Mouse (Mus musculus) liver, embryonic 15.5 days (tissue): ENCODE data around the gene Clstn2. TPM values are rescaled to one million over a fixed set of nuclear protein-coding genes. Genes with fewer than 3 reads are reported as not detected.

ENCODE experiments used
- ATAC-seq: fragments of 200-750 bp; cut with Nextera tagmentation; 2 replicates; pipeline ENCODE4 v1.8.0; 2017; ENCODE audit warnings: moderate number of reproducible peaks, mild to moderate bottlenecking, moderate library complexity; ENCODE audit not compliant: insufficient read depth
- H3K27ac ChIP-seq: fragments of 300-500 bp; sonication (generic); replicated peaks from 2 replicates; pipeline ENCODE4 v1.5.1; 2015; ENCODE audit warnings: mild to moderate bottlenecking, inconsistent platforms
- H3K27me3 ChIP-seq: fragments of 300-500 bp; sonication (generic); 2 replicates; pipeline ENCODE4 v1.6.1; 2015; ENCODE audit warnings: mild to moderate bottlenecking, inconsistent platforms
- H3K36me3 ChIP-seq: fragments of 300-500 bp; sonication (generic); replicated peaks from 2 replicates; pipeline ENCODE4 v1.6.1; 2015; ENCODE audit warnings: moderate library complexity, mild to moderate bottlenecking, inconsistent platforms
- H3K4me1 ChIP-seq: fragments of 300-500 bp; sonication (generic); replicated peaks from 2 replicates; pipeline ENCODE4 v1.6.1; 2015; ENCODE audit warnings: inconsistent platforms
- H3K4me2 ChIP-seq: fragments of 300-500 bp; sonication (generic); 2 replicates; pipeline ENCODE4 v1.6.1; 2015; ENCODE audit warnings: moderate library complexity, mild to moderate bottlenecking, inconsistent platforms
- H3K4me3 ChIP-seq: fragments of 300-500 bp; sonication (generic); replicated peaks from 2 replicates; pipeline ENCODE4 v1.5.1; 2015; ENCODE audit warnings: mild to moderate bottlenecking, inconsistent platforms
- H3K9ac ChIP-seq: fragments of 300-500 bp; sonication (generic); 2 replicates; pipeline ENCODE4 v1.6.1; 2015; ENCODE audit warnings: moderate library complexity, mild to moderate bottlenecking, inconsistent platforms
- H3K9me3 ChIP-seq: fragments of 300-500 bp; sonication (generic); replicated peaks from 2 replicates; pipeline ENCODE4 v1.6.1; 2016; ENCODE audit warnings: inconsistent platforms
- WGBS: fragments of 180-500 bp; shearing (Covaris S2); methylation state at CpG from one replicate; pipeline ENCODE4 v1.1.7; 2015; ENCODE audit warnings: mixed read lengths; ENCODE audit not compliant: insufficient replicate concordance; 5-methylcytosine and 5-hydroxymethylcytosine counted together
- polyA plus RNA-seq: library from polyadenylated mRNA; unstranded; fragments of >200 nt; fragmentation: Nextera tagmentation; extraction: Ambion mirVana; gene quantifications from 2 replicates; pipeline ENCODE4 v1.2.1, GENCODE M21; 2015

Clstn2 gene
- polyA plus RNA-seq, 1 experiment from 2014 or later: 0.06 TPM

DNA sequence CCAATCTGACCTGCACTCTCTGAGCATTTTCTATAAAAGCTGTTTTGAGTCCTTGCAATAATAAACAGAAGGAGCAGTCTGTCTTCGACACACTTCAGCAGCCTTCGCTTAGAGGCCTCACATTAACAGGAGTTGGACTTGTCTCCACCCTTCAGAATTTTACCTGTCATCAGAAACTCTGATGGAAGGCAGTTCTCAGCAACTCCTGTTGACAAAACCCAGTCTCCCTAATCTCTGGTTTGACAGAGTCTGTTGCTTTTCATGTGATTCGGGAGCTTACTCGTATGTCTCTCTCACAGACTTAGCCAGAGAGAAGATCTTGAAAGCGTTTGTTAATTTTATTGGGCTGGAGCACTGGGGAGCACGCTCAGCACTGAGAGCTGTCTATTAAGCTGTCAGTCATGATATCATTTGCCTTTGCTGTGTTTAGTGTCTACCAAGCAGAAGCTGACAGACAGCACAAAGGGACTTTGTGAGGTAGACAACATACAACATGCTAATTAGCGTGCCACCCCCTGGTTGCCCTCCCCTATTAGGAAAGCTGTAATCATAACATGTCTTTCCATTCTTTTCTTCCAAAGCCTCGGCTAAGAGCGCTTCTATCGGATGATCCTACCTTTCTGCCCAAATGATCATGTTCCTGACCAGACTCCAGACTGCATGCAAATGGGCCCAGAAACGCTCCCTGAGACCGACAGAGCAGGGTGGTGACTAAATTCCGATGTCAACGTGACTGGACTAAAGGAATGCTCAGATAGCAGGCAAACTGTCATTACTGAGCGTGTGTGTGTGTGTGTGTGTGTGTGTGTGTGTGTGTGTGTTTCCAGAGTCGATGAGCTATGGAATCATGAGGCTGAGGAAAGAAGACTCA lies 206.7 kb downstream of the Clstn2 start:
- H3K9me3 ChIP-seq: no peaks in the 10 kb centered on the region
- H3K27me3 ChIP-seq: no peaks in the 10 kb centered on the region
- ATAC-seq: no peak
- H3K4me2 ChIP-seq: no peak overlapping the region
- H3K4me3 ChIP-seq: no peak overlapping the region
- H3K9ac ChIP-seq: no peak overlapping the region
- no peaks in the 10 kb centered on the region for H3K36me3 ChIP-seq
- H3K27ac ChIP-seq: no peak overlapping the region
- 59% methylated on average over 16 of the region's 16 CpGs for WGBS
- no peaks in the 10 kb centered on the region for H3K4me1 ChIP-seq

DNA sequence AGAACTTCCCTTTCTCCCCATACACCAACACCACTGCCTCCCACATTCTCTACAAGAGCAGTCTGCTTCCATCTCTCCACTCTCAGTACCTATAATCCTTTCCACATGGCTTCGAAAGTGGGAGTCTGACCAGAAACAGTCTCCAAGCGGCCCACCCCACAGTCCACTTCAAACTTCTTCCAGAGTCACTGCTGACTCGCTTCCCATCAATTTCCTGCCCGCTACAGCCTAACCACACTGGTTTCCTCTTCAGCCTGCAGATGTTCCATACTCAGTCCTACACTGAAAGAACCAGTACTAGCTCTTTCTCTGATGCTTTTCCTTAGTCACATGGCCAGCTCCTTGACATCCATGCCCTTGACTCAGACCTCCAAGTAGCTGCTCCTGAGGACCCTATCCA lies 215.9 kb downstream of the Clstn2 start:
- H3K4me2 ChIP-seq: no peak overlapping the region
- no peak overlapping the region for H3K4me3 ChIP-seq
- no peaks in the 10 kb centered on the region for H3K36me3 ChIP-seq
- WGBS: 17% methylated on average over 4 of the region's 4 CpGs
- ATAC-seq: no peak
- H3K4me1 ChIP-seq: no peaks in the 10 kb centered on the region
- H3K27me3 ChIP-seq: no peaks in the 10 kb centered on the region
- no peak overlapping the region for H3K27ac ChIP-seq
- no peaks in the 10 kb centered on the region for H3K9me3 ChIP-seq
- H3K9ac ChIP-seq: no peak overlapping the region

DNA sequence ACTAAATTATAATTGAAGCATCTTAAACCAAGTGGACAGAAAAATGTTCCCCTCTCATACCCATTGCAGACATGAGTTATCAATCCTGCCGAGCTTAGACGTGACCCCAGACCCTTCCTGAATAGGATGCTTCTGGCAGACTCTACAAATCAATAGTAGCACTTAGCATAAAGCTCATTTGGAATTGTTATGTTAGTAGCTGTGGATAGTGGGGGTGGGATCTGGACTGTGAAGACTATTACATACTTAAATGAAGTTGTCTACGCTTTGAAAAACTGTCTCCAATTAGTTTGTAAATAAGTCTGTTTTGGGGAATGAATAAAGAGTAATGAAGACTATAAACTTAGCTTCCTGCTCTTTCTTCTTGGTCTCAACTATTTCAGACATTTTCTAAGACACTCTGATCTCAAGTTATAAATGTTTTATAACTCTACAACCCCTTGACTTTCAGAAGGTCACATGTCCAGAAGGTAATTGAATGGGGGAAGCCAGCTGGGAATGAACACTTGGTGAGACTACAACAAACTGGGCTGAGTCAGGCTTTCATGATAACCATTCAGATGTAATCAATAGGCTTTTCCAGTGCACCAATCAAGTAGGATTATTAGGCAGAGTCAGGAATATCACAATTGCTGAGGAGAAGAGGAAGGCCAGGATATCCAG lies 216.7 kb downstream of the Clstn2 start:
- no peak overlapping the region for H3K4me3 ChIP-seq
- ATAC-seq: no peak
- no peaks in the 10 kb centered on the region for H3K27me3 ChIP-seq
- WGBS: 49% methylated on average over 3 of the region's 3 CpGs
- no peaks in the 10 kb centered on the region for H3K9me3 ChIP-seq
- H3K4me1 ChIP-seq: no peaks in the 10 kb centered on the region
- no peak overlapping the region for H3K9ac ChIP-seq
- H3K27ac ChIP-seq: no peak overlapping the region
- H3K36me3 ChIP-seq: no peaks in the 10 kb centered on the region
- H3K4me2 ChIP-seq: no peak overlapping the region

DNA sequence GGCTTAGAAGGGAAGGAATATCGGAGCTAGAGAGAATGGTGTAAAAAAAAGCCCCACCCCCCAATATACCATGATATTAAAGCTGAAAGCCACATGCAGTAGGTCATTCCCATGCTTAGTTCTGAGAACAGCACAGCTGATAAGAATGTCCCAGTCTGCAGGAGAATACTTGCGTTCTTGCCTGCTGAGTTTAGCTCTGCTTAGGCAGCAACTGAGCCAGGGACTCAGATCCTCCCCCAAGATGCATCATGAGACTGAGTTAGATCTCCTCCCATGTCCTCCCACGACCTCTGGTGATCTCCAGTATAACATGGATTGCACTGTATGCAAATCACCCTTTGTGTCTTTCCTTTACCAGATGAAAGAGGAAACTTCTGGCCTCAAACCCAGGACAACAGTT lies 219.8 kb downstream of the Clstn2 start:
- Histone ChIP-seq H3K36me3 (no peaks in the 10 kb centered on the region), H3K9ac (no peak overlapping the region), H3K9me3 (no peaks in the 10 kb centered on the region), H3K4me3 (no peak overlapping the region), H3K4me2 (no peak overlapping the region), H3K4me1 (no peaks in the 10 kb centered on the region), H3K27ac (no peak overlapping the region), H3K27me3 (no peaks in the 10 kb centered on the region)
- no peak for ATAC-seq
- WGBS: 37% methylated on average over 3 of the region's 3 CpGs

DNA sequence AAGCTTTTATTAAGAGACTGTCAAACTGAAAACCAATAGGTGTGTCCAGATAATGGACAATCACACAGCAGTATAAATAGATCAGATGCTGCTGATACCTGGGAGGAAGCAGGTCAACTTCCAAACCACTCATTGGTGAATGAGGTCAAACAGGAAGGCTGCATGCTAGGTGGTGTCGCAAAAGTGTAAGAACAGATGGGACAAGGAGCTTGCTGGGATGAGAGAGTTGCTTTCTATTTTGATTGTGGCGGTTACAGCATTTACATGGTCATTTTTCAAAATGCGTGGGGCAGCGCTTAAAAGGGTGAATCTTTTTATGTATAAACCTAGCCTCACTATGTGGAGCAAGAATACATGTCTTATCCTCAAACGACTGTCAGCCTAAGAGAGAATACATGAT lies 225.9 kb downstream of the Clstn2 start:
- H3K9ac ChIP-seq: no peak overlapping the region
- no peak overlapping the region for H3K27ac ChIP-seq
- no peaks in the 10 kb centered on the region for H3K9me3 ChIP-seq
- H3K36me3 ChIP-seq: no peaks in the 10 kb centered on the region
- whole genome bisulfite sequencing: 57% methylated on average over 5 of the region's 5 CpGs
- no peak overlapping the region for H3K4me3 ChIP-seq
- H3K4me2 ChIP-seq: no peak overlapping the region
- no peaks in the 10 kb centered on the region for H3K27me3 ChIP-seq
- H3K4me1 ChIP-seq: no peaks in the 10 kb centered on the region
- ATAC-seq: no peak

DNA sequence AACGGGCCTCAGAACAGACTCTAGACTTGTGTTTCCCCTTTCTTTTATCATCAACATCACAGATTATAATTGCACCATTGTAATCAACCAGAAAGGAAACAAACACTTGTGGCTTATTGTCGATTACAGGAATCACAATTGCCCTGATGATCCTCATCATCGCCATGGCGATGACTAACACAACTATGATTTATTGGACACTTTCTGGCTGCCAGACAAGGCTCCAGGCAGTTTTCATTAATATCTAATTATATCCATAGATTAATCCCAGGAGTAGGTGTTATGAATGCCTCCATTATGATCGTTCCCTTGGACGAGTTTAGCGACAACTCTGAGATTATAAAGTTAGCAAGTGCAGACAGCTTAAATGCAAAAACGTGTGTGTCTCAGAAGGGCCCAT lies 239.3 kb downstream of the Clstn2 start:
- Histone ChIP-seq H3K9me3 (no peaks in the 10 kb centered on the region), H3K4me2 (no peak overlapping the region), H3K9ac (no peak overlapping the region), H3K4me1 (no peaks in the 10 kb centered on the region), H3K36me3 (no peaks in the 10 kb centered on the region), H3K27me3 (no peaks in the 10 kb centered on the region), H3K4me3 (no peak overlapping the region), H3K27ac (no peak overlapping the region)
- WGBS: 46% methylated on average over 8 of the region's 8 CpGs
- no peak for ATAC-seq

DNA sequence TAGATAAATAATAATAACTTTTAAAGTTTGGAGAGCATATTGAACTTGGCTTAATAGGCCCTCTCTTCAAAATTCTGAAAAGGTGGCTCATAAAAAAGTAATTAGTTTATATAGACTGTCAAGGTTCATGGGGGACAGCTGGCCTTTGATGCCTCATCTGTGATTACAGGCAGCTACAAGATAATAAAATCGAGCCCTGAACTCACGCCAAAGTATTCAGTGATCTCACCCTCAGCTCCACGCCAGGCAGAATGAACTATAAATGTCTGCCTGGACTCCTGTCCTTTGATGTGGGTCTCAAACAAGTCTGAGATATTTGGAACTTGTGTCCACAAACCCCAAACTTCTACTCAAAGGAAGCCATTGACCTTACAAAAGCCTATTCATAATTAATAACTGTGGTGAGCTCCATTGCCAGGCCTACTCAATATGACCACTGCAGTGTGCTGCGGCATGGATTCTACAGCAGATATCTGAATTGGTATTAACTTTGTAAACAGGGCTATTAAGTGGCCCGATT lies 244.8 kb downstream of the Clstn2 start:
- Histone ChIP-seq H3K9ac (no peak overlapping the region), H3K4me3 (no peak overlapping the region), H3K27me3 (no peaks in the 10 kb centered on the region), H3K4me1 (no peaks in the 10 kb centered on the region), H3K9me3 (no peaks in the 10 kb centered on the region), H3K27ac (no peak overlapping the region), H3K36me3 (no peaks in the 10 kb centered on the region), H3K4me2 (no peak overlapping the region)
- no peak for ATAC-seq
- WGBS: 64% methylated on average over 5 of the region's 5 CpGs

DNA sequence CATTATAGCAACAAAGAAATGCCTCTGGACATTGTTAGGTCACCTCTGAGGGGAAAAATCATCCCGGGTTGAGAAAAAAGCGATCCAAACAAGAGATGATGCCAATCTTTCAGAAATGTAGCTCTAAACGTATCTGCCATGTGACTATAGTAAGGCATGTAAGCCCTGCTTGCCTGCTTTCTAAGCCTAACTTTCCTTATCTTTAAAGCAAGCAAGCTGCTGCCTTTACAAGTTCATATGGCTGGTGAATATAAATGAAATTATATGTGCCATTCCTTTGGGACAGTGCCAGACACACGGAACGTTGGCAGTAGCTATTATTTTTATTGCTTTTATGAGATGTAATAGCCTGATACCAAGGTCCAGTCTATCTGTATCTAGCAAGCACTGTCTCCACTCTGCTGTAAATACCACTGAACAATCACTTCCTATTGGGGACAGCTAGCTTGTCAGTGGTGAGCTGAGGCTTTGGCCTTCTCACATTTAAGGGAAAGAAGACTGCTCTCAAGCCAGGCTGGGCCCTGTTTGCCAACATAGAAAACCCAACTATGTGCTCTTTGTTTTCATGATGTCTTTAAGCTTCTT lies 252.9 kb downstream of the Clstn2 start:
- Histone ChIP-seq H3K27ac (no peak overlapping the region), H3K9ac (no peak overlapping the region), H3K36me3 (no peaks in the 10 kb centered on the region), H3K4me1 (no peaks in the 10 kb centered on the region), H3K9me3 (no peaks in the 10 kb centered on the region), H3K4me2 (no peak overlapping the region), H3K27me3 (no peaks in the 10 kb centered on the region), H3K4me3 (no peak overlapping the region)
- WGBS: 59% methylated on average over 5 of the region's 5 CpGs
- ATAC-seq: no peak

DNA sequence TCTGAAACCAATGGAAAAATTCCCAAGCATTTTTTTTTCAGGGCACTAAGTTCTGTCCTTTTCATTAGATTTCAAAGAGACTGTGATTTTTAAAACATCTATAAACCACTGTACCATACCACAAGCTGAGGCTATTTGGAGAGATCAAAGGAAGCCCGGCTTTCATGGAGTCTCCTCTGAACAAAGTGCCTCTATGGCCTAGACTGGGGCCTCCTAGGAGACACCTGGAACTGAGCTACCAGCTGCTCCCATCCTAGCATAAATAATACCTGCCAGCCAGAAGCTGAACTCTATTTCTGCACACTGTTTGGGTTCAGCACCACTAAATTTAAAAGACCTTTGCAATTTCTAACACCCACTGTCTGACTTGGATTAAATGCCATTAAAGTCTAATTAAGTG lies 257.2 kb downstream of the Clstn2 start:
- Histone ChIP-seq H3K4me2 (no peak overlapping the region), H3K27ac (no peak overlapping the region), H3K9ac (no peak overlapping the region), H3K4me3 (no peak overlapping the region), H3K4me1 (no peaks in the 10 kb centered on the region), H3K27me3 (no peaks in the 10 kb centered on the region), H3K9me3 (no peaks in the 10 kb centered on the region), H3K36me3 (no peaks in the 10 kb centered on the region)
- 69% methylated on average over 1 of the region's 1 CpGs for WGBS
- no peak for ATAC-seq

DNA sequence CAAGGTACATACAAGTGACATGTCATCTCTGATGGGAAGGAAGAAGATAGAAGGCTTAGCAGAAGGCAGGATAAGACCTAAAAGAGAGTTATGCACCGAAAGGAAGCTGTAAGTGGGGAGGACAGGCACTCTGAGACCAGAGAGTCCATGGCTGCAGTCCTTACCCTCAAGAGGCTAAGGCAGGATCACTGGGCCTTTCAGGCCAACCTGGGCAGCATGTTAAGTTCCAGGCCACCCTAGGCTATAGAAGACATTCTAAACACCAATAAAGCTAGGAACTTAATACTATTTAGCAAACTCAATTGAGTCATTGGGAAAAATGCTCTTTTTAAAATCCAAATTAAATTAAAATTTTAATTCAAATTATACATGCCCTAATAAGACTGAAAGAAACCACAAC lies 258.0 kb downstream of the Clstn2 start:
- H3K36me3 ChIP-seq: no peaks in the 10 kb centered on the region
- H3K27me3 ChIP-seq: no peaks in the 10 kb centered on the region
- H3K9me3 ChIP-seq: no peaks in the 10 kb centered on the region
- WGBS: 18% methylated on average over 1 of the region's 1 CpGs
- no peak overlapping the region for H3K9ac ChIP-seq
- no peak for ATAC-seq
- no peaks in the 10 kb centered on the region for H3K4me1 ChIP-seq
- H3K27ac ChIP-seq: no peak overlapping the region
- H3K4me2 ChIP-seq: no peak overlapping the region
- H3K4me3 ChIP-seq: no peak overlapping the region

DNA sequence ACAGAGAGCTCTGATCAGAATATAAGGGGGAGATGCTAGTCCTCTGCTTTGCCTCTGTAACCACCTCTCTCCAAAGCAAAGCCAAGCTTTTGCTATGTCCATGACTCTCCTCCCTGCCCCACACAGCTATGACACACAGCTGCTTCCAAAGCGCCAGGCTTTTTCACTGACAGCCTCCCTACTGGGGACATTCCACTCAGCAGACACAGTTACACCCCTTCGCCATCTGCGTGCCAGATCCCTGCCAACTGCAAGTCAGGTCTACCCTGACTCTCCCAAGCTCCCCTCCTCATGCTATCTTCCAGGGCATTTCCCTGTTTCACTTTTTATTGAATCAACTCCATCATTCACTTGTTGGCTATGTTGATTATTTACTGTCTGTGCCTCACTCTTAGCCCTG lies 259.1 kb downstream of the Clstn2 start:
- Histone ChIP-seq H3K9me3 (no peaks in the 10 kb centered on the region), H3K36me3 (no peaks in the 10 kb centered on the region), H3K9ac (no peak overlapping the region), H3K27me3 (no peaks in the 10 kb centered on the region), H3K4me3 (no peak overlapping the region), H3K27ac (no peak overlapping the region), H3K4me2 (no peak overlapping the region), H3K4me1 (no peaks in the 10 kb centered on the region)
- WGBS: 59% methylated on average over 3 of the region's 3 CpGs
- no peak for ATAC-seq
